Mouse (Mus musculus) lung, postnatal 0 days (tissue): ENCODE measurements around the gene Yeats4. TPM values are rescaled to one million over a fixed set of nuclear protein-coding genes. Genes with fewer than 3 reads are reported as not detected.

Experiments
- ATAC-seq: fragments of 200-750 bp; cut with Nextera tagmentation; 2 replicates; pipeline ENCODE4 v1.8.0; 2017; ENCODE audit warnings: moderate library complexity
- DNase-seq: peaks from one replicate; pipeline ENCODE4 v3.0.0-alpha.2; 2016; ENCODE audit warnings: low spot score
- H3K27ac ChIP-seq: fragments of 300-500 bp; sonication (generic); 2 replicates; pipeline ENCODE4 v1.5.1; 2014; ENCODE audit warnings: antibody characterized with exemption, mild to moderate bottlenecking, low read length, mixed read lengths
- H3K27me3 ChIP-seq: fragments of 300-500 bp; sonication (generic); replicated peaks from 2 replicates; pipeline ENCODE4 v1.6.1; 2014; ENCODE audit warnings: low read length, mixed read lengths; ENCODE audit not compliant: insufficient read depth
- H3K36me3 ChIP-seq: fragments of 300-500 bp; sonication (generic); 2 replicates; pipeline ENCODE4 v1.6.1; 2014; ENCODE audit warnings: low read length, mixed read lengths; ENCODE audit not compliant: insufficient read depth
- H3K4me1 ChIP-seq: fragments of 300-500 bp; sonication (generic); 2 replicates; pipeline ENCODE4 v1.6.1; 2014; ENCODE audit warnings: antibody characterized with exemption, low read depth, low read length, mixed read lengths; ENCODE audit not compliant: insufficient read depth
- H3K4me2 ChIP-seq: fragments of 300-500 bp; sonication (generic); replicated peaks from 2 replicates; pipeline ENCODE4 v1.6.1; 2014; ENCODE audit warnings: low read depth, mild to moderate bottlenecking, low read length, moderate library complexity, mixed read lengths
- H3K4me3 ChIP-seq: fragments of 300-500 bp; sonication (generic); 2 replicates; pipeline ENCODE4 v1.5.1; 2014; ENCODE audit warnings: low read depth, low read length
- H3K9ac ChIP-seq: fragments of 300-500 bp; sonication (generic); replicated peaks from 2 replicates; pipeline ENCODE4 v1.6.1; 2014; ENCODE audit warnings: low read depth, mild to moderate bottlenecking
- H3K9me3 ChIP-seq: fragments of 300-500 bp; sonication (generic); 2 replicates; pipeline ENCODE4 v1.6.1; 2016; ENCODE audit warnings: low read length, mixed read lengths
- CTCF ChIP-seq: IDR thresholded peaks from 2 replicates; pipeline ENCODE4 v1.5.1; 2016; ENCODE audit warnings: antibody characterized with exemption, mild to moderate bottlenecking
- EP300 ChIP-seq: IDR thresholded peaks from 2 replicates; pipeline ENCODE4 v1.6.1; 2016; ENCODE audit warnings: antibody characterized with exemption, mild to moderate bottlenecking, control low read depth
- WGBS: fragments of 180-500 bp; shearing (Covaris S2); extraction: QIAGEN DNeasy Blood & Tissue Kit; methylation state at CpG from one replicate; pipeline ENCODE4 v1.1.7; 2014; 5-methylcytosine and 5-hydroxymethylcytosine counted together
- polyA plus RNA-seq: library from polyadenylated mRNA; unstranded; fragments of >200 nt; fragmentation: Nextera tagmentation; extraction: Ambion mirVana; gene quantifications from 2 replicates; pipeline ENCODE4 v1.2.1, GENCODE M21; 2015

The Yeats4 gene
- 49.7 and 52.8 TPM in 2 replicates for polyA plus RNA-seq

- Histone ChIP-seq H3K9me3 (no peaks in the 10 kb centered on the region), H3K9ac (peak within 1 kb of the TSS; percentile 94), H3K4me3 (peak within 1 kb of the TSS; percentile 87), H3K36me3 (peaks cover 24% of the 10 kb centered on the region), H3K27ac (peak within 1 kb of the TSS; percentile 99), H3K4me2 (peak within 1 kb of the TSS; percentile 81), H3K4me1 (peaks cover 5% of the 10 kb centered on the region; the same call in 1 of the 2 replicates), H3K27me3 (no peaks in the 10 kb centered on the region)
- ATAC-seq (peak; percentile 97), DNase-seq (peak; percentile 96)
- TF ChIP-seq CTCF = no peak
- no peak for TF ChIP-seq EP300
- under 1% methylated on average over 47 of the region's 63 CpGs for WGBS
These were observed at the start of gene Yeats4 for GRCm38 (mm10) chr10:117224102-117224990. Gene Yeats4 (minus strand): TSS chr10:117224507.

- H3K4me2 ChIP-seq = no peak overlapping the region
- no peaks in the 10 kb centered on the region for H3K27me3 ChIP-seq
- no peak for TF ChIP-seq EP300
- TF ChIP-seq CTCF = peak; percentile 53
- no peak for ATAC-seq
- H3K4me1 ChIP-seq = no peaks in the 10 kb centered on the region
- no peaks in the 10 kb centered on the region for H3K36me3 ChIP-seq
- no peak overlapping the region for H3K9ac ChIP-seq
- DNase-seq = peak; percentile 37
- no peaks in the 10 kb centered on the region for H3K9me3 ChIP-seq
- no peak overlapping the region for H3K27ac ChIP-seq
- no peak overlapping the region for H3K4me3 ChIP-seq
These were observed 47.7 kb upstream of the Yeats4 start for GRCm38 (mm10) chr10:117272023-117272422.

DNA sequence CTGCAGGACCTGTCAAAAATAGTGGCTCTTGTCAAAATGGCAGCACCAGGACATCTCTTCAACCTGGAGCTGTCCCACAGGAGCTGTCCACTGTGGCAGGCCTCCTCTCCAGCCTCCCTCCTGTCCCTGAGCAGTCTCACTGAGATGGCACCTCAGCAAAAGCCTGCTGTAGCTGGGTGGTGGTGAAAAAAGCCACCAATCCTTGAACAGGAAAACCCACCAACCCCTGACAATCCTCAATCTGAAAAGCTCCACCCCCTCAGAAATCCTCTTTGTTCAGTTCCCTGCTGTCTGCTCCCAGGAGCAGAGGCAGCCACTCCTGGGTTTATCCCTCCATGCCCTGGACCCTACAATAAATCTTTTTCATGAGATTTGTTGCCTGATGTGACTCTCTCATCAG lies 35.6 kb upstream of the Yeats4 start:
- TF ChIP-seq CTCF (no peak), EP300 (no peak)
- no peak for ATAC-seq

GRCm38 (mm10) chr10:117238603-117239002 lies 14.3 kb upstream of the Yeats4 start, which contains the start of gene 9530003J23Rik:
Gene 9530003J23Rik (minus strand): TSS chr10:117238703.
- Histone ChIP-seq H3K4me2 (no peak within 1 kb of the TSS), H3K36me3 (no peaks in the 10 kb centered on the region), H3K27ac (no peak within 1 kb of the TSS), H3K27me3 (no peaks in the 10 kb centered on the region), H3K4me1 (no peaks in the 10 kb centered on the region), H3K9me3 (no peaks in the 10 kb centered on the region), H3K4me3 (no peak within 1 kb of the TSS), H3K9ac (no peak within 1 kb of the TSS)
- ATAC-seq = no peak
- TF ChIP-seq EP300 = no peak
- no peak for TF ChIP-seq CTCF
- 76% methylated on average over 12 of the region's 12 CpGs for WGBS
- no peak for DNase-seq

More for the DNA sequence above, 35.6 kb upstream of the Yeats4 start:
- no peaks in the 10 kb centered on the region for H3K9me3 ChIP-seq
- no peak overlapping the region for H3K4me3 ChIP-seq
- no peaks in the 10 kb centered on the region for H3K4me1 ChIP-seq
- H3K27ac ChIP-seq = no peak overlapping the region
- H3K9ac ChIP-seq = no peak overlapping the region
- DNase-seq = no peak
- H3K36me3 ChIP-seq = no peaks in the 10 kb centered on the region
- no peak overlapping the region for H3K4me2 ChIP-seq
- no peaks in the 10 kb centered on the region for H3K27me3 ChIP-seq

- Histone ChIP-seq H3K4me2 (peak overlapping the region; percentile 36), H3K9me3 (no peaks in the 10 kb centered on the region), H3K27ac (0 out of 2 replicates have a peak overlapping the region, but pooled peaks have one; percentile 16), H3K36me3 (no peaks in the 10 kb centered on the region), H3K9ac (no peak overlapping the region), H3K27me3 (no peaks in the 10 kb centered on the region), H3K4me3 (no peak overlapping the region), H3K4me1 (no peaks in the 10 kb centered on the region)
- DNase-seq (peak; percentile 67), ATAC-seq (peak; percentile 83)
- TF ChIP-seq EP300 (peak; percentile 76), CTCF (0 out of 2 replicates have a peak, but pooled peaks have one; percentile 19)
- 21% methylated on average over 11 of the region's 11 CpGs for WGBS
These were observed 11.6 kb upstream of the Yeats4 start for GRCm38 (mm10) chr10:117235866-117236265.

- Histone ChIP-seq H3K27ac (peak overlapping the region; percentile 20), H3K9me3 (no peaks in the 10 kb centered on the region), H3K9ac (no peak overlapping the region), H3K4me3 (no peak overlapping the region), H3K36me3 (no peaks in the 10 kb centered on the region), H3K4me2 (no peak overlapping the region; the same call in 1 of the 2 replicates), H3K27me3 (no peaks in the 10 kb centered on the region), H3K4me1 (no peaks in the 10 kb centered on the region)
- DNase-seq = peak; percentile 63
- WGBS = 33% methylated on average over 4 of the region's 4 CpGs
- ATAC-seq = peak; percentile 67
- TF ChIP-seq CTCF = no peak
- no peak for TF ChIP-seq EP300
These were observed 10.5 kb upstream of the Yeats4 start for GRCm38 (mm10) chr10:117234825-117235224.
